Mouse (Mus musculus) ovary, adult 2 months (tissue): ENCODE measurements around the gene Prss16. TPM values are rescaled to one million over a fixed set of nuclear protein-coding genes. Genes with fewer than 3 reads are reported as not detected.

Experiments
- polyA plus RNA-seq: library from polyadenylated mRNA; depleted of rRNA; stranded (reverse); fragments of >200 nt; gene quantifications from 2 replicates; pipeline ENCODE4 v1.2.3, GENCODE M21; 2012; rRNA removed

Prss16 gene
- polyA plus RNA-seq: 0.15 and 0.25 TPM in 2 replicates

GRCm38 (mm10) chr13:22009642-22010041 is at the start of gene Prss16:
Prss16 (minus strand) TSS chr13:22009742.

GRCm38 (mm10) chr13:22042568-22043502 is 33.3 kb upstream of the Prss16 start, which contains the start of the genes Hist1h2ag and Hist1h2bj:
Hist1h2ag (minus strand) TSS chr13:22042944.
Hist1h2bj (plus strand) TSS chr13:22043214.

GRCm38 (mm10) chr13:22041142-22041536 is 31.6 kb upstream of the Prss16 start, which contains the start of gene Hist1h4i:
Hist1h4i (minus strand) TSS chr13:22041362.

GRCm38 (mm10) chr13:22035267-22036148 is 26.0 kb upstream of the Prss16 start, which contains the start of the genes Hist1h2ah and Hist1h2bk:
Hist1h2ah (minus strand) TSS chr13:22035568.
Hist1h2bk (plus strand) TSS chr13:22035870.

GRCm38 (mm10) chr13:21980981-21981802 is 28.4 kb downstream of the Prss16 start, which contains the start of gene Pom121l2:
Pom121l2 (plus strand) TSS chr13:21981194.

Other genes with a start within 250 kb of the Prss16 start
- 2.2 and 3.3 TPM in 2 replicates for gene Hist1h1b, start 229.1 kb downstream of the Prss16 start, polyA plus RNA-seq
- 60.0 and 85.2 TPM in 2 replicates for gene Hist1h3i, start 226.4 kb downstream of the Prss16 start, polyA plus RNA-seq
- 25.0 and 44.3 TPM in 2 replicates for gene Hist1h2an, start 222.5 kb downstream of the Prss16 start, polyA plus RNA-seq
- gene Hist1h2bp, start 222.3 kb downstream of the Prss16 start, polyA plus RNA-seq: 7.3 and 7.7 TPM in 2 replicates
- 28.9 and 46.9 TPM in 2 replicates for gene Hist1h2bq, start 199.5 kb downstream of the Prss16 start, polyA plus RNA-seq
- not detected in 2 replicates for gene Hist1h2ao, start 199.3 kb downstream of the Prss16 start, polyA plus RNA-seq
- not detected in 2 replicates for gene Hist1h4m, start 198.0 kb downstream of the Prss16 start, polyA plus RNA-seq
- gene Hist1h4n, start 177.5 kb downstream of the Prss16 start, polyA plus RNA-seq: 30.0 and 31.2 TPM in 2 replicates
- 1,050 and 1,797 TPM in 2 replicates for gene Hist1h2ap, start 176.2 kb downstream of the Prss16 start, polyA plus RNA-seq
- gene Hist1h2br, start 176.0 kb downstream of the Prss16 start, polyA plus RNA-seq: 23.0 and 38.8 TPM in 2 replicates
- gene Zfp184, start 64.6 kb downstream of the Prss16 start, polyA plus RNA-seq: 3.0 and 4.7 TPM in 2 replicates
- not detected in 2 replicates for gene Pom121l2, start 28.5 kb downstream of the Prss16 start, polyA plus RNA-seq
- gene Hist1h2ah, start 25.8 kb upstream of the Prss16 start, polyA plus RNA-seq: 56.4 and 124 TPM in 2 replicates
- gene Hist1h2bk, start 26.1 kb upstream of the Prss16 start, polyA plus RNA-seq: 30.5 and 38.9 TPM in 2 replicates
- 9.8 and 12.4 TPM in 2 replicates for gene Hist1h4i, start 31.6 kb upstream of the Prss16 start, polyA plus RNA-seq
- gene Hist1h2ag, start 33.2 kb upstream of the Prss16 start, polyA plus RNA-seq: 15.5 and 16.5 TPM in 2 replicates
- 16.9 and 22.8 TPM in 2 replicates for gene Hist1h2bj, start 33.5 kb upstream of the Prss16 start, polyA plus RNA-seq
- not detected in 2 replicates for gene Vmn1r188, start 74.7 kb upstream of the Prss16 start, polyA plus RNA-seq
- not detected in 2 replicates for gene Vmn1r189, start 96.1 kb upstream of the Prss16 start, polyA plus RNA-seq
- gene Vmn1r191, start 174.2 kb upstream of the Prss16 start, polyA plus RNA-seq: not detected in 2 replicates
- not detected in 2 replicates for gene Vmn1r192, start 181.4 kb upstream of the Prss16 start, polyA plus RNA-seq
- not detected in 2 replicates for gene Vmn1r193, start 213.4 kb upstream of the Prss16 start, polyA plus RNA-seq
- not detected in 2 replicates for gene Vmn1r194, start 234.5 kb upstream of the Prss16 start, polyA plus RNA-seq